Mouse (Mus musculus): ENCODE measurements around the gene 4921501E09Rik. TPM values are rescaled to one million over a fixed set of nuclear protein-coding genes. Genes with fewer than 3 reads are reported as not detected.

The 4921501E09Rik gene
- not detected in 2 replicates for polyA plus RNA-seq (2014; fragmentation: Nextera tagmentation; extraction: Ambion mirVana)

- ATAC-seq (ENCODE audit: low FRiP score): no peak
- no peak for DNase-seq (ENCODE audit: low spot score, missing footprints)
- H3K27me3 ChIP-seq (ENCODE audit: control insufficient read depth, insufficient read depth, low read length): no peaks in the 10 kb centered on the region
- no peak within 1 kb of the TSS for H3K4me3 ChIP-seq (ENCODE audit: low read depth, low read length)
- H3K27ac ChIP-seq (ENCODE audit: low read depth, low read length): no peak within 1 kb of the TSS
- 52% methylated on average over 1 of the region's 1 CpGs for WGBS
- no peak within 1 kb of the TSS for H3K9ac ChIP-seq (ENCODE audit: low read length)
- H3K4me1 ChIP-seq (ENCODE audit: control insufficient read depth, insufficient read depth, low read length): no peaks in the 10 kb centered on the region
- no peaks in the 10 kb centered on the region for H3K36me3 ChIP-seq (ENCODE audit: control insufficient read depth, insufficient read depth, low read length)
- no peaks in the 10 kb centered on the region for H3K9me3 ChIP-seq (ENCODE audit: control insufficient read depth, low read length)
- no peak within 1 kb of the TSS for H3K4me2 ChIP-seq
Observed at GRCm38 (mm10) chr17:33067958-33068357, at the start of gene 4921501E09Rik. Gene 4921501E09Rik, minus strand, starts transcription at chr17:33068058.

DNA sequence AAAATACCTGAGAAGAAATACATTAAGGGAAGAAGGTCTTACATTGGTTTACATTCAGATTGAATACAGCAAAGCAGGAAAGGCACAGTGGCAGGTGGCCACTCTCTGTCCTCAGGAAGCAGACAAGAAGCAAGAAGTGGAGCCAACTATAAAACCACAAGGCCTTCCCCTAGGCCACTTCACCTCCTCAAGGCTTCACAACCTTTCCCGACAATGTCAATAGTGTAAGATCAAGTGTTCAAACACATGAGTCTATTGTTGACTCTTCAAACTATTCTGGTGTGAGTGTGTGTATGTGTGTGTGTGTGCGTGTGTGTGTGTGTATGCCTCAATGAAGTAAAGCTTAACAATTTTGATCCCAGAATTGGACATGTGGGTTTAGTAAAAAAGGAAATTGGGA is 29.5 kb upstream of the 4921501E09Rik start:
- Histone ChIP-seq H3K9me3 (ENCODE audit: control insufficient read depth, low read length) (no peaks in the 10 kb centered on the region), H3K4me1 (ENCODE audit: control insufficient read depth, insufficient read depth, low read length) (peaks cover 7% of the 10 kb centered on the region; the same call in 1 of the 2 replicates), H3K9ac (ENCODE audit: low read length) (no peak overlapping the region), H3K36me3 (ENCODE audit: control insufficient read depth, insufficient read depth, low read length) (no peaks in the 10 kb centered on the region), H3K4me2 (no peak overlapping the region), H3K4me3 (ENCODE audit: low read depth, low read length) (no peak overlapping the region), H3K27ac (ENCODE audit: low read depth, low read length) (no peak overlapping the region), H3K27me3 (ENCODE audit: control insufficient read depth, insufficient read depth, low read length) (no peaks in the 10 kb centered on the region)
- ATAC-seq (ENCODE audit: low FRiP score) (no peak), DNase-seq (ENCODE audit: low spot score, missing footprints) (no peak)
- 90% methylated on average over 2 of the region's 2 CpGs for WGBS

DNA sequence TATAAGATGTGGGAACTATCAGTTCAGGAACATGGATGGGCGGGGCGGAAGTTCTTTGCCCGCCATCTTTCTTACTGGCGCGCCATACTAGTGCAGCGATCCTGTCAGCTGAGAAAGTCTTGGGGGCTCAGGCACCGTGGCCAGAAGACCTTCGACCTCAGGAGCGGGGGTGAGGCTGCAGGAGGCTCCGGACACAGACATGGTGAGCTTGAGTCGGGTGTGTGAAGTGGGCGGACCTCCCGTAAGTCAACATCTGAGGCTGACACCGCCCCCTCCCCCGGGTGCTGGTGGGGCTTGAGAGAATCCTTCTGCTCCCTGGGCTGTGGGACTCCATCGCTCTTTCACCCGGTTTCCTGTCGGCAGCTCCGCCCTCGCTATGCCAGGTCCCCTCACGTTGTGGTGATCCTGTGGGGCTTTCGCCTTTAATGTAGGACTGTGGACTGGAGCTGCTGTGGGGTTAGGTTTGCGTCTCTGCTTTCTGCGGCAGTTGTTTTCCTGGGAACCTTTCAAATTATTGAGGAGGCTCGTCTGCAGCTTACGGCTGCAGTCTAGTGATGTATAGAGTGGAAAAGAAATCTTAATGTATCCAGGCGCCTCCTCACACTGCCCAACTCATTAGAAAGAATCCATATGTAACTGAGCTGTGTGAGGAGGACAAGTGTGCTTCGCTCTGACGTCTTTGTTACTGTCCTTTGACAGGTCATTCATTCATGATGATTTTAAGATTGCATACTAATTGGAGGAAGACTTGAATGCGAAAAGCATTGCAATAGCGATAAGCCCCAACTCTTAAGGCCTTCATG is 24.7 kb upstream of the 4921501E09Rik start:
- Histone ChIP-seq H3K9ac (ENCODE audit: low read length) (peak overlapping the region; percentile 57), H3K27me3 (ENCODE audit: control insufficient read depth, insufficient read depth, low read length) (no peaks in the 10 kb centered on the region), H3K9me3 (ENCODE audit: control insufficient read depth, low read length) (no peaks in the 10 kb centered on the region), H3K27ac (ENCODE audit: low read depth, low read length) (peak overlapping the region; percentile 81), H3K4me2 (peak overlapping the region; percentile 58), H3K4me3 (ENCODE audit: low read depth, low read length) (peak overlapping the region; percentile 73), H3K36me3 (ENCODE audit: control insufficient read depth, insufficient read depth, low read length) (no peaks in the 10 kb centered on the region), H3K4me1 (ENCODE audit: control insufficient read depth, insufficient read depth, low read length) (peaks cover 14% of the 10 kb centered on the region; the same call in 1 of the 2 replicates)
- ATAC-seq (ENCODE audit: low FRiP score) (peak; percentile 70), DNase-seq (ENCODE audit: low spot score, missing footprints) (peak; percentile 97)
- WGBS: 3% methylated on average over 30 of the region's 31 CpGs

GRCm38 (mm10) chr17:33091630-33092029 is 23.8 kb upstream of the 4921501E09Rik start:
- no peak for DNase-seq (ENCODE audit: low spot score, missing footprints)
- Histone ChIP-seq H3K9me3 (ENCODE audit: control insufficient read depth, low read length) (no peaks in the 10 kb centered on the region), H3K4me1 (ENCODE audit: control insufficient read depth, insufficient read depth, low read length) (peaks cover 14% of the 10 kb centered on the region; the same call in 1 of the 2 replicates), H3K9ac (ENCODE audit: low read length) (no peak overlapping the region), H3K36me3 (ENCODE audit: control insufficient read depth, insufficient read depth, low read length) (no peaks in the 10 kb centered on the region), H3K4me2 (peak overlapping the region; percentile 7; the same call in 1 of the 2 replicates), H3K27me3 (ENCODE audit: control insufficient read depth, insufficient read depth, low read length) (no peaks in the 10 kb centered on the region), H3K4me3 (ENCODE audit: low read depth, low read length) (no peak overlapping the region), H3K27ac (ENCODE audit: low read depth, low read length) (peak overlapping the region; percentile 14; the same call in 1 of the 2 replicates)
- ATAC-seq (ENCODE audit: low FRiP score): no peak
- WGBS: 53% methylated on average over 1 of the region's 1 CpGs

GRCm38 (mm10) chr17:33089220-33089949 is 21.5 kb upstream of the 4921501E09Rik start, which contains the start of gene Zfp563:
Gene Zfp563, plus strand, starts transcription at chr17:33089310.
- Histone ChIP-seq H3K4me1 (ENCODE audit: control insufficient read depth, insufficient read depth, low read length) (peaks cover 14% of the 10 kb centered on the region; the same call in 1 of the 2 replicates), H3K9me3 (ENCODE audit: control insufficient read depth, low read length) (no peaks in the 10 kb centered on the region), H3K4me2 (peak within 1 kb of the TSS; percentile 59), H3K9ac (ENCODE audit: low read length) (peak within 1 kb of the TSS; percentile 60), H3K36me3 (ENCODE audit: control insufficient read depth, insufficient read depth, low read length) (no peaks in the 10 kb centered on the region), H3K27me3 (ENCODE audit: control insufficient read depth, insufficient read depth, low read length) (no peaks in the 10 kb centered on the region), H3K27ac (ENCODE audit: low read depth, low read length) (peak within 1 kb of the TSS; percentile 81; the same call in 1 of the 2 replicates), H3K4me3 (ENCODE audit: low read depth, low read length) (peak within 1 kb of the TSS; percentile 41)
- DNase-seq (ENCODE audit: low spot score, missing footprints) (peak; percentile 98), ATAC-seq (ENCODE audit: low FRiP score) (peak; percentile 89)
- WGBS: 3% methylated on average over 34 of the region's 34 CpGs

- no peak overlapping the region for H3K4me2 ChIP-seq
- no peak overlapping the region for H3K27ac ChIP-seq (ENCODE audit: low read depth, low read length)
- H3K4me3 ChIP-seq (ENCODE audit: low read depth, low read length): no peak overlapping the region
- DNase-seq (ENCODE audit: low spot score, missing footprints) (no peak), ATAC-seq (ENCODE audit: low FRiP score) (no peak)
- H3K27me3 ChIP-seq (ENCODE audit: control insufficient read depth, insufficient read depth, low read length): no peaks in the 10 kb centered on the region; the same call in 1 of the 2 replicates
- no peaks in the 10 kb centered on the region for H3K36me3 ChIP-seq (ENCODE audit: control insufficient read depth, insufficient read depth, low read length)
- no peak overlapping the region for H3K9ac ChIP-seq (ENCODE audit: low read length)
- 0% methylated on average over 1 of the region's 1 CpGs for WGBS
- no peaks in the 10 kb centered on the region for H3K9me3 ChIP-seq (ENCODE audit: control insufficient read depth, low read length)
- no peaks in the 10 kb centered on the region for H3K4me1 ChIP-seq (ENCODE audit: control insufficient read depth, insufficient read depth, low read length)
Observed at GRCm38 (mm10) chr17:33063001-33063400, 4.9 kb downstream of the 4921501E09Rik start.

- 10% methylated on average over 1 of the region's 1 CpGs for WGBS
- H3K27me3 ChIP-seq (ENCODE audit: control insufficient read depth, insufficient read depth, low read length): no peaks in the 10 kb centered on the region; the same call in 1 of the 2 replicates
- H3K4me3 ChIP-seq (ENCODE audit: low read depth, low read length): no peak overlapping the region
- no peaks in the 10 kb centered on the region for H3K36me3 ChIP-seq (ENCODE audit: control insufficient read depth, insufficient read depth, low read length)
- DNase-seq (ENCODE audit: low spot score, missing footprints): no peak
- no peak overlapping the region for H3K27ac ChIP-seq (ENCODE audit: low read depth, low read length)
- H3K9me3 ChIP-seq (ENCODE audit: control insufficient read depth, low read length): no peaks in the 10 kb centered on the region
- no peak overlapping the region for H3K9ac ChIP-seq (ENCODE audit: low read length)
- H3K4me2 ChIP-seq: no peak overlapping the region
- H3K4me1 ChIP-seq (ENCODE audit: control insufficient read depth, insufficient read depth, low read length): no peaks in the 10 kb centered on the region
- no peak for ATAC-seq (ENCODE audit: low FRiP score)
Observed at GRCm38 (mm10) chr17:33058791-33059190, 9.1 kb downstream of the 4921501E09Rik start.

GRCm38 (mm10) chr17:33032900-33033891 is 34.7 kb downstream of the 4921501E09Rik start, which contains the start of gene Zfp763:
Gene Zfp763, minus strand, starts transcription at chr17:33033402.
- H3K9me3 ChIP-seq (ENCODE audit: control insufficient read depth, low read length): peaks cover 3% of the 10 kb centered on the region; the same call in 1 of the 2 replicates
- H3K36me3 ChIP-seq (ENCODE audit: control insufficient read depth, insufficient read depth, low read length): no peaks in the 10 kb centered on the region
- peak within 1 kb of the TSS; percentile 46 for H3K4me2 ChIP-seq
- DNase-seq (ENCODE audit: low spot score, missing footprints): peak; percentile 98
- peak within 1 kb of the TSS; percentile 67 for H3K27ac ChIP-seq (ENCODE audit: low read depth, low read length)
- peak; percentile 99 for ATAC-seq (ENCODE audit: low FRiP score)
- no peaks in the 10 kb centered on the region for H3K4me1 ChIP-seq (ENCODE audit: control insufficient read depth, insufficient read depth, low read length)
- H3K9ac ChIP-seq (ENCODE audit: low read length): peak within 1 kb of the TSS; percentile 93
- peak within 1 kb of the TSS; percentile 87 for H3K4me3 ChIP-seq (ENCODE audit: low read depth, low read length)
- WGBS: 4% methylated on average over 27 of the region's 27 CpGs
- H3K27me3 ChIP-seq (ENCODE audit: control insufficient read depth, insufficient read depth, low read length): no peaks in the 10 kb centered on the region
